Mouse (Mus musculus): ENCODE results near the gene Cyp2j9. TPM values are rescaled to one million over a fixed set of nuclear protein-coding genes. Genes with fewer than 3 reads are reported as not detected.
A peak's percentile ranks its signal among the peaks of the same experiment; 100 is the strongest.
"Not testable (repeated sequence)": the region's sequence is repeated elsewhere in the genome, so short reads cannot be mapped to it uniquely, and the experiment has no call there.

Cyp2j9 gene
- polyA plus RNA-seq (2015; fragmentation: Nextera tagmentation; extraction: Ambion mirVana): 0.13 and 0.21 TPM in 2 replicates

DNA sequence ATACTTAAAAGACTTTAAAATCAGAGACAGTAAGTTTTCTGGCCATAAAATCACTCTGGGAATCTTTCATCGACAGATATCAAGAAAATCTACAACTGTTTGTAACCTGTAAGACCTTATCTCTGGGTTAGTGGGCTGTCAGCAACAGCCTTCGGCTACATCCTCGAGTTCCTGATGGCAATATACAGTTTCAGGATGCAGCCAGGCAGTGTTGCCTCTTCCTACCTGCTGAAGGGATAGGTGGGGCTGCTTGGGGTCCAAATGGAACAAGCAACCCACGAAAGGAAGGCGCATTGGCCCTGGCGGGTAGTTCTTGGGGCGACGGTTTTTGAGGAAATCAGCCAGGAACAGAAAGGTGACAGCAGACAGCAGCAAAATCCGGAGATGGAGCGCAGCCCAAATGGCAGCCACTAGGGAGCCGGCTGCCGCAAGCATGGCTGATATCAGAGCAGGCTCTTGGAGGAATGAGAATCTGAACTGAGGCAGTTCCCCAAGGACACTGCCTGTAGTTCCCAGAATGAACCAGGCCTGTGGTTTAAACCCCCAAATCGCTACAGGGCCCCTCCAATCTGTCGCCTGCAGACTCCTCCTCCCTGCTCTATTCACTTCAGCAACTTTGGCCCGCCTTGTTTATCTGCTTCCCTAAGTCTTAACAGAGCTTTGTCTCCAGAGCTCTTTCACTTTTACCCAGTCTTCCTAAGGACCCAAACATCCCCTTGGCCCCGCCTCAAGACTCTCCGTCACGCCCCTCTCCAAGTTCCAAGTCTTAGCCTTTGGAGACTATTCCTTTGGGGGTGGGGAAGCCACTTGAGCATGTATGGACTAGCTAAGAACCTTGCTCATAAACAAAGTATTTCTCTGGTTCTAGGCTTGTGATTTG, at the start of gene Cyp2j9:
Cyp2j9 (minus strand) TSS at position 668 of the 880 bp plus-strand sequence.
- Histone ChIP-seq H3K36me3 (no peaks in the 10 kb centered on the region), H3K4me2 (peak within 1 kb of the TSS; percentile 39), H3K4me3 (replicated peaks) (peak within 1 kb of the TSS; percentile 22), H3K4me1 (replicated peaks) (no peaks in the 10 kb centered on the region), H3K9me3 (replicated peaks) (no peaks in the 10 kb centered on the region), H3K27me3 (no peaks in the 10 kb centered on the region), H3K27ac (no peak within 1 kb of the TSS), H3K9ac (no peak within 1 kb of the TSS)
- DNase-seq (no peak), ATAC-seq (ENCODE audit: low read depth) (no peak)
- WGBS (ENCODE audit: insufficient replicate concordance): 8% methylated on average over 18 of the region's 18 CpGs

DNA sequence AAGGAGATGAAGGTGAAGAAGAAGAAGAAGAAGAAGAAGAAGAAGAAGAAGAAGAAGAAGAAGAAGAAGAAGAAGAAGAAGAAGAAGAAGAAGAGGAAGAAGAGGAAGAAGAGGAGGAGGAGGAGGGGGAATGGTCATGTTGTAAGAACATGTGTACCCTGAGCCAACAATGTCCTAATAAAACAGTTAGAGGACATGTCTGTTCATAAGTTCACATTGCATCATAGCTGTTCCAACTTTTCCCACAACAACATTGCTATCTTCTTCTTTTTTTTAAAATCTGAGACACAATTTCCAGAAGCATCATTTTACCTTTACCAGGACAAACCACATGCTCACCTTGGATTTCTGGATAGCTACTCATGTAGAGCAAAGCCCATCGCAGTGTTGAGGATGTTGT, 44.1 kb upstream of the Cyp2j9 start:
- Histone ChIP-seq H3K36me3 (no peaks in the 10 kb centered on the region), H3K4me1 (replicated peaks) (no peaks in the 10 kb centered on the region), H3K4me3 (replicated peaks) (no peak overlapping the region), H3K4me2 (no peak overlapping the region), H3K27me3 (no peaks in the 10 kb centered on the region), H3K9ac (no peak overlapping the region), H3K9me3 (replicated peaks) (no peaks in the 10 kb centered on the region), H3K27ac (no peak overlapping the region)
- 45% methylated on average over 1 of the region's 1 CpGs for WGBS (ENCODE audit: insufficient replicate concordance)
- no peak for ATAC-seq (ENCODE audit: low read depth)
- DNase-seq: no peak

DNA sequence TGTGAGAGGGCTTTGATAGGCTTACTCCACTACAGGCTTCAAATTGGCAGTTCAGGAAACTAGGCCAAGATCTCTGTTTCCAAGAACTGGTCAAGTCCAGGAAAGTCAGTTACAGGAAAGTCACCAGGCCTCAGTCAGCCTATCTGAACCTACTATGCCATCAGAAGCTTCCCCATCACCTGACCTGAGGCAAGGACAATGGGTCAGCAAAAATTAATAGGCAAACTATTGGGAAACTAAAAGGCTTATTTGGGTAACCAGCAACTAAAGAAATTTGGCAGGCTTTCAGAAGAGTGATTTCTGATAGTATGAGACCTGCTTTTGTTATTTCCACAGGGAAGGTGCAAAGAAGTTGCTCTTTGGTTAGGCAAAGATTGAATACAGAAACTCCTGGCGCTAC, 31.1 kb upstream of the Cyp2j9 start:
- ATAC-seq (ENCODE audit: low read depth) (no peak), DNase-seq (no peak)
- H3K9ac ChIP-seq: no peak overlapping the region
- 60% methylated on average over 1 of the region's 1 CpGs for WGBS (ENCODE audit: insufficient replicate concordance)
- no peaks in the 10 kb centered on the region for H3K27me3 ChIP-seq
- H3K27ac ChIP-seq: no peak overlapping the region
- H3K4me1 ChIP-seq (replicated peaks): no peaks in the 10 kb centered on the region
- H3K9me3 ChIP-seq (replicated peaks): no peaks in the 10 kb centered on the region
- no peaks in the 10 kb centered on the region for H3K36me3 ChIP-seq
- no peak overlapping the region for H3K4me2 ChIP-seq
- H3K4me3 ChIP-seq (replicated peaks): no peak overlapping the region

DNA sequence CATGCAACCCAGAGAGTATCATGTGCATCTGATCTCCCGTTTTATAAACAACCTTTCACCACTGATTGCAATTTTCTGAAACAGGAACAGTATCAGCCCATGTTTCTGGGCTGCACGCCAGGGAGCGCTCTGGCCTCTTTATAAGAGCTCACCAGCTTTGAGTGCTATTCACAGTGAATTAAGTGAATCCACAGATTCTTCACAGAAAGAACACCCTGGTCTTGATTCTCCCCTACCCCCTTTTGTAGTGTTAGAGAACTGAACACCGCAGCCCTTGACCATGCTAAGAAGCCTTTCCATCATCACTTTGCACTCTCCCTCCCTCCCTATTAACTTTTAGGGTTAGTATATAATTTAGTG, 393 bp upstream of the Cyp2j9 start:
- Histone ChIP-seq H3K4me2 (no peak overlapping the region), H3K4me3 (replicated peaks) (no peak overlapping the region), H3K27me3 (no peaks in the 10 kb centered on the region), H3K9me3 (replicated peaks) (no peaks in the 10 kb centered on the region), H3K4me1 (replicated peaks) (no peaks in the 10 kb centered on the region), H3K36me3 (no peaks in the 10 kb centered on the region), H3K27ac (no peak overlapping the region), H3K9ac (no peak overlapping the region)
- 33% methylated on average over 4 of the region's 4 CpGs for WGBS (ENCODE audit: insufficient replicate concordance)
- no peak for DNase-seq
- no peak for ATAC-seq (ENCODE audit: low read depth)

DNA sequence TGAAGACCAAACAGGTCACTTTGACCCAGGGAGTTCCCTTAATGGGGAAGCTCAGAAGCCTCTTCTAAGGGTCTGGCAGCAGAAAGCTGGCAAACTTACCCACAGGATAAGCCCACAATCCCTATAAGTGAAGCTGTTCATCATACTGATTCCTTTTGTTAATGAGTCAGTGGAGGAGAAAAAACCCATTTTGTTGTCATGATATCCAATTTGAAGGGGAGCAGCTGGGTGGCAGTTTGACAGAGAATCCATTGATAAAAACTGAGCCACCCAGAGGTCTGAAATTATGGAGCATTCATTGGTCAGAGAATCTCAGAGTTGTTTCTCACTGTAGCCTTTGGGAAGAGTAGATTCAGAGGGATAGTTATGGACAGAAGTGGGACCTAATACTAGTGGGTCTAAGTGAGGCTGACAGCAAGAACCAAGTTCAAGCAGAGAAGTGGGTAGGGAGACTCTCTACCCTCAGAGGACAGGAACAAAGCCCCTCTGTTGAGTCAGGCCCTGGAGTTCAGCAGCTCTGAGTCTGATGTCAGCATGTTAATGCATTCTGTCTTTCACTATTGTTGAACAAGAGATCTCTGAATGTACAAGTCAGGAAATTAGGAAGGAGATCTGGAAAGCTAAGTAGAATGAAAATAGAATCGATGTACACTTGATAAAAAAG, 9.8 kb downstream of the Cyp2j9 start:
- no peak for ATAC-seq (ENCODE audit: low read depth)

DNA sequence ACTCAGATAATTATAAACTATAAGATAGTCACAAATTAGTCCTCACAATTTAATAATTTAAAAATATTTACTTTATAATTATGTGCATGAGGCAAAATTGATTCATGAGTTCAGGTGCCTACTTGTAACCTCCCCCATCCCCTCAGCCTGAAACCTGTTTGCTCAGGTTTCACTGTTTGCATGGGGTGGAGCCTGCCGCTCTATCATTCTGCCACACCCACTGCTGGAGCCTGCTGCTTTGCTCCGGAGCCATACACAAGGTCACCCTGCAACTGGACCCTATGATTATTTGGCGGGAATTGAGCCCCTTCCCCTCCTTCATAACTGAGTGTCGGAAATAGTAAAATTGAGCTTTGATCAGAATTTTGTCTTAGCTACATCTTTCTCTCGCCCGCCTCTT, 11.0 kb downstream of the Cyp2j9 start:
- H3K4me3 ChIP-seq (replicated peaks); H3K9ac ChIP-seq; H3K27me3 ChIP-seq; H3K9me3 ChIP-seq (replicated peaks); H3K4me1 ChIP-seq (replicated peaks); H3K36me3 ChIP-seq; ATAC-seq (ENCODE audit: low read depth); H3K4me2 ChIP-seq; DNase-seq; H3K27ac ChIP-seq: not testable (repeated sequence)
- 46% methylated on average over 6 of the region's 6 CpGs for WGBS (ENCODE audit: insufficient replicate concordance)

More for the DNA sequence above, 9.8 kb downstream of the Cyp2j9 start:
- Histone ChIP-seq H3K27ac (no peak overlapping the region), H3K9ac (no peak overlapping the region), H3K36me3 (no peaks in the 10 kb centered on the region), H3K9me3 (replicated peaks) (no peaks in the 10 kb centered on the region), H3K27me3 (no peaks in the 10 kb centered on the region), H3K4me2 (no peak overlapping the region), H3K4me1 (replicated peaks) (no peaks in the 10 kb centered on the region), H3K4me3 (replicated peaks) (no peak overlapping the region)
- DNase-seq: no peak
- 67% methylated on average over 1 of the region's 1 CpGs for WGBS (ENCODE audit: insufficient replicate concordance)

DNA sequence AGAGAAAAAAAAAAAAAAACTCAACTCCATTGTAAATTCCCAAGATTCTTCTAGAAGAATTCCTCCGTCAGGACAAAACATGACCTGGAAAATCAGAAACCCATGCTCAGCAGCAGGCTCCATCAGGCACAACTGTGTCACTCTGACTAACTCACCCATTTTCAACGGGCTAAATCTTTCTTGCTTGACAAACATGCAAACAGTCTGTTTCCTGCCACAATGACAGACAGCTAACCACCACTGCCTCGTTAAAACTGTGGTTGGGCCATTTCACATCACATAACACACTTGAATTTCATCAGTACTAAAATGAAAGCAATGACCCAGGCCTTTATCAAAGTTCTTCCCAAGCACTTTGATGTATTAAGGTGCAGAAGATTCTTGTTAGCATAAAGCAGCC, 21.9 kb downstream of the Cyp2j9 start:
- H3K9me3 ChIP-seq (replicated peaks): no peaks in the 10 kb centered on the region
- no peak overlapping the region for H3K4me2 ChIP-seq
- H3K27ac ChIP-seq: no peak overlapping the region
- no peak overlapping the region for H3K9ac ChIP-seq
- no peaks in the 10 kb centered on the region for H3K4me1 ChIP-seq (replicated peaks)
- 26% methylated on average over 3 of the region's 3 CpGs for WGBS (ENCODE audit: insufficient replicate concordance)
- no peaks in the 10 kb centered on the region for H3K27me3 ChIP-seq
- ATAC-seq (ENCODE audit: low read depth): no peak
- H3K4me3 ChIP-seq (replicated peaks): no peak overlapping the region
- no peak for DNase-seq
- no peaks in the 10 kb centered on the region for H3K36me3 ChIP-seq

DNA sequence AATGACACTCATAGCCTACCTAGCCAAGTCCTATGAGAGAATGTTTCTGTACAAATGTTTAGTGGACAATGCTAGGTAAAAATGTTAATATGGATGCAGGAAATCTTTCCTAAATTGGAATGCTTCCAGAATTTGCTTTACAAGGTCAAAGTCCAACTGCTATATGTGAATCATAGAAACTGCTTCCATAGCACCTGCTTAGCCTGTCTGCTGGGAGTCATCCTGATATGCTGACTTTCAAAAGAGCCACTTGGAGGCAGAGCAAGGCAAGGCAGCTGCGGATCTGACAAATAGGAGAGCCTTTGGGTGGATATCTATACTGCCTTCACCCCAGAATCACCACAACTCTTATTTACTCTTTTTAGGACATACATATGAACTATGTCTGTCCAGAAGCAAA, 23.4 kb downstream of the Cyp2j9 start:
- H3K27ac ChIP-seq: no peak overlapping the region
- no peak overlapping the region for H3K4me3 ChIP-seq (replicated peaks)
- 57% methylated on average over 1 of the region's 1 CpGs for WGBS (ENCODE audit: insufficient replicate concordance)
- H3K36me3 ChIP-seq: no peaks in the 10 kb centered on the region
- H3K4me2 ChIP-seq: no peak overlapping the region
- H3K9me3 ChIP-seq (replicated peaks): no peaks in the 10 kb centered on the region
- ATAC-seq (ENCODE audit: low read depth) (no peak), DNase-seq (no peak)
- H3K9ac ChIP-seq: no peak overlapping the region
- H3K27me3 ChIP-seq: no peaks in the 10 kb centered on the region
- no peaks in the 10 kb centered on the region for H3K4me1 ChIP-seq (replicated peaks)

GRCm38 (mm10) chr4:96565808-96566207, 25.6 kb downstream of the Cyp2j9 start:
- H3K27me3 ChIP-seq: no peaks in the 10 kb centered on the region
- H3K27ac ChIP-seq: no peak overlapping the region
- no peak for ATAC-seq (ENCODE audit: low read depth)
- H3K4me1 ChIP-seq (replicated peaks): no peaks in the 10 kb centered on the region
- DNase-seq: no peak
- no peak overlapping the region for H3K9ac ChIP-seq
- no peak overlapping the region for H3K4me2 ChIP-seq
- no peaks in the 10 kb centered on the region for H3K36me3 ChIP-seq
- H3K4me3 ChIP-seq (replicated peaks): no peak overlapping the region
- no peaks in the 10 kb centered on the region for H3K9me3 ChIP-seq (replicated peaks)

GRCm38 (mm10) chr4:96560464-96560863, 30.9 kb downstream of the Cyp2j9 start:
- 65% methylated on average over 1 of the region's 1 CpGs for WGBS (ENCODE audit: insufficient replicate concordance)
- Histone ChIP-seq H3K9me3 (replicated peaks) (no peaks in the 10 kb centered on the region), H3K27me3 (no peaks in the 10 kb centered on the region)

DNA sequence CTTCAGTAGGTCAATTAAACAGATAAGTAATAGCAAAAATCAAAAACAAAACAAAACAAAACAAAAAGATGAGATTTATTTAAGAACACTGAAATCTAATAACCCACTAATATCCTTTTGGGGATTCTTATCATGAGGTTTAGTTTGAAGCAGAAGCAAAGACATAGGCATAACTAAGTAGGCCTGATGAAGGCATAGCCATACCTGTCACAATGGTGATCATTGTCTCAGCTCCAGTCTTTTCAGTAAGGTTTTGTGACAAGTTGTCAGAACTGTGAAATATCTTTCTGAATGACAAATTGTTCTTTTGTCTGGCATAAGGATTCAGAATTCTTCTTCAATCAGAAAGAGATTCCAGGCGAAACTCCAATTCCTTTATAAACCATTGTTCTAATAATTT, 31.6 kb downstream of the Cyp2j9 start:
- Histone ChIP-seq H3K9ac (no peak overlapping the region), H3K36me3 (no peaks in the 10 kb centered on the region), H3K4me2 (no peak overlapping the region)

More at GRCm38 (mm10) chr4:96560464-96560863, 30.9 kb downstream of the Cyp2j9 start:
- Histone ChIP-seq H3K4me1 (replicated peaks) (no peaks in the 10 kb centered on the region), H3K9ac (no peak overlapping the region), H3K4me2 (no peak overlapping the region), H3K27ac (no peak overlapping the region), H3K36me3 (no peaks in the 10 kb centered on the region), H3K4me3 (replicated peaks) (no peak overlapping the region)
- DNase-seq: no peak
- no peak for ATAC-seq (ENCODE audit: low read depth)

More for the DNA sequence above, 31.6 kb downstream of the Cyp2j9 start:
- DNase-seq (no peak), ATAC-seq (ENCODE audit: low read depth) (no peak)
- Histone ChIP-seq H3K27ac (no peak overlapping the region), H3K4me3 (replicated peaks) (no peak overlapping the region), H3K27me3 (no peaks in the 10 kb centered on the region), H3K4me1 (replicated peaks) (no peaks in the 10 kb centered on the region), H3K9me3 (replicated peaks) (no peaks in the 10 kb centered on the region)
- WGBS (ENCODE audit: insufficient replicate concordance): 63% methylated on average over 1 of the region's 1 CpGs
